Mouse (Mus musculus): ENCODE measurements around the gene Ncaph.
A peak's percentile ranks its signal among the peaks of the same experiment; 100 is the strongest.
"Not testable (repeated sequence)": the region's sequence is repeated elsewhere in the genome, so short reads cannot be mapped to it uniquely, and the experiment has no call there.

Gene Ncaph

GRCm38 (mm10) chr2:127086235-127086634, 47.5 kb downstream of the Ncaph start:
- no peak for DNase-seq (ENCODE audit: low spot score in 2 of 2)

- DNase-seq (ENCODE audit: low spot score in 2 of 2): no peak
These were observed 53.0 kb downstream of the Ncaph start for GRCm38 (mm10) chr2:127080591-127081218.

GRCm38 (mm10) chr2:127079881-127080590, 53.7 kb downstream of the Ncaph start:
- DNase-seq (ENCODE audit: low spot score in 2 of 2): no peak

- not testable (repeated sequence) for DNase-seq (ENCODE audit: low spot score in 2 of 2)
These were observed 54.7 kb downstream of the Ncaph start for GRCm38 (mm10) chr2:127079066-127079465.

GRCm38 (mm10) chr2:127077611-127078010, 56.1 kb downstream of the Ncaph start:
- DNase-seq (ENCODE audit: low spot score in 2 of 2): no peak

- DNase-seq (ENCODE audit: low spot score in 2 of 2): no peak
These were observed 59.6 kb downstream of the Ncaph start for GRCm38 (mm10) chr2:127074116-127074515.

- DNase-seq (ENCODE audit: low spot score in 2 of 2): no peak
These were observed 62.9 kb downstream of the Ncaph start for GRCm38 (mm10) chr2:127070879-127071278.

- peak; percentile 57 to 85 for DNase-seq (ENCODE audit: low spot score in 2 of 2)
These were observed 63.3 kb downstream of the Ncaph start, which contains the start of gene Blvra for GRCm38 (mm10) chr2:127070435-127070841. Gene Blvra, plus strand, starts transcription at chr2:127070665.

- DNase-seq (ENCODE audit: low spot score in 2 of 2): no peak
These were observed 63.8 kb downstream of the Ncaph start for GRCm38 (mm10) chr2:127069781-127070434.

GRCm38 (mm10) chr2:127068806-127069205, 64.9 kb downstream of the Ncaph start:
- DNase-seq (ENCODE audit: low spot score in 2 of 2): no peak

GRCm38 (mm10) chr2:127061471-127061870, 72.3 kb downstream of the Ncaph start:
- DNase-seq (ENCODE audit: low spot score in 2 of 2): no peak

Data from cerebellum, postnatal 4 days (tissue).